Mouse (Mus musculus) forebrain, embryonic 13.5 days (tissue): ENCODE measurements around the gene Apex1. TPM values are rescaled to one million over a fixed set of nuclear protein-coding genes. Genes with fewer than 3 reads are reported as not detected.
A peak's percentile ranks its signal among the peaks of the same experiment; 100 is the strongest.
"Not testable (repeated sequence)": the region's sequence is repeated elsewhere in the genome, so short reads cannot be mapped to it uniquely, and the experiment has no call there.

Experiments used
- ATAC-seq: fragments of 200-750 bp; cut with Nextera tagmentation; 2 replicates; pipeline ENCODE4 v1.8.0; 2017
- H3K27ac ChIP-seq: fragments of 300-500 bp; sonication (generic); 2 replicates; pipeline ENCODE4 v1.5.1; 2015; ENCODE audit warnings: inconsistent platforms, mild to moderate bottlenecking, moderate library complexity
- H3K27me3 ChIP-seq: fragments of 300-500 bp; sonication (generic); 2 replicates; pipeline ENCODE4 v1.6.1; 2015; ENCODE audit warnings: mild to moderate bottlenecking, inconsistent platforms
- H3K36me3 ChIP-seq: fragments of 300-500 bp; sonication (generic); 2 replicates; pipeline ENCODE4 v1.6.1; 2015; ENCODE audit warnings: mild to moderate bottlenecking, inconsistent platforms; ENCODE audit not compliant: poor library complexity, severe bottlenecking
- H3K4me1 ChIP-seq: fragments of 300-500 bp; sonication (generic); 2 replicates; pipeline ENCODE4 v1.6.1; 2015; ENCODE audit warnings: inconsistent platforms
- H3K4me2 ChIP-seq: fragments of 300-500 bp; sonication (generic); 2 replicates; pipeline ENCODE4 v1.6.1; 2015; ENCODE audit warnings: inconsistent platforms, mild to moderate bottlenecking, moderate library complexity
- H3K4me3 ChIP-seq: fragments of 300-500 bp; sonication (generic); 2 replicates; pipeline ENCODE4 v1.5.1; 2015; ENCODE audit warnings: mild to moderate bottlenecking, inconsistent platforms
- H3K9ac ChIP-seq: fragments of 300-500 bp; sonication (generic); 2 replicates; pipeline ENCODE4 v1.6.1; 2015; ENCODE audit warnings: mild to moderate bottlenecking, inconsistent platforms
- H3K9me3 ChIP-seq: fragments of 300-500 bp; sonication (generic); replicated peaks from 2 replicates; pipeline ENCODE4 v1.6.1; 2016; ENCODE audit warnings: inconsistent platforms
- WGBS: fragments of 180-500 bp; shearing (Covaris S2); methylation state at CpG from one replicate; pipeline ENCODE4 v1.1.7; 2015; 5-methylcytosine and 5-hydroxymethylcytosine counted together
- polyA plus RNA-seq: library from polyadenylated mRNA; unstranded; fragments of >200 nt; fragmentation: Nextera tagmentation; extraction: Ambion mirVana; gene quantifications from 2 replicates; pipeline ENCODE4 v1.2.1, GENCODE M21; 2015

Gene Apex1
- polyA plus RNA-seq, 1 experiment from 2014 or later = 364 TPM

DNA sequence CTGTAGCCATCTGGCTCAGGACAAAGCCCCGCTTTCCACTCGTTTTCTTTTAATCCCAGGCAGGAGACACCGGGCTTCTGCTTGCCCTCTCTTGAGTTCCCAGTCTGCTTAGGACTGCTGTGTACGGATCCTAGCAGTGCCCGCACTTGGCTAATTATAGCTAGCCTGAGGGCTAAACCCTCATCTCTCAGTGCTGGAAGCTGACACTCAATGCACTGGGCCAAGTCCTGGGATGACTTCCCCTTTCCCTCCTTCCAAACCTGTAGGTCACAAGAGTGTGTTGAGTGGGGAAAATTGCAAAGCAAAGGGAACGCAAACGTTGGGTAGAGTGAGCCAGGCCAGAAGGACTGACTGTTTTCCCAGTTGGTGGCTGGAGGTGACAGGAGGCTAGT, 27.4 kb upstream of the Apex1 start, which contains the start of gene Klhl33:
Gene Klhl33, minus strand, starts transcription at position 134 of the 392 bp plus-strand sequence.
- Histone ChIP-seq H3K36me3 (no peaks in the 10 kb centered on the region), H3K27ac (no peak within 1 kb of the TSS), H3K4me1 (peaks cover 12% of the 10 kb centered on the region), H3K27me3 (peaks cover 16% of the 10 kb centered on the region), H3K9ac (peak within 1 kb of the TSS; percentile 66), H3K4me2 (peak within 1 kb of the TSS; percentile 83), H3K4me3 (peak within 1 kb of the TSS; percentile 50), H3K9me3 (no peaks in the 10 kb centered on the region)
- ATAC-seq = no peak
- WGBS = 37% methylated on average over 7 of the region's 7 CpGs

DNA sequence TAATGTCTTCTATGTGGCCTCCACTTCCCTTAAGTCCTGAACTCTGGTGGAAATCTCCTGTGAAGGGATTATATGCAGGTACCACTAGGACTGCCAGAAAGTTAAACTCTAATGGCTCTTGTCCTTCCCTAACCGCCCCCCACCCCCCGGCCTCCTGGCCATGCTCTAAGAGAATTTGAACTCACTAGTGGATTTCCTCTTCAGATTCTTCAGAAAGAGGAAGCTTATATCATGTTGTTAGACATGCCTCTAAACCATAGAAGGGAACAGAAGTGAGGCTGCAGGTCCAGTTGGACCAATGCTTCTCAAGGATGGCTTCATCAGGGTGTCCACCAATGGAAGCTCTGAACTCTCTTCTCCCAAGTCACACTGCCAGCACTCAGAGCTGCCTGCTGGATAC, 26.8 kb upstream of the Apex1 start:
- Histone ChIP-seq H3K4me1 (peaks cover 12% of the 10 kb centered on the region), H3K27me3 (peaks cover 16% of the 10 kb centered on the region)
- ATAC-seq, H3K4me2 ChIP-seq, H3K9me3 ChIP-seq, H3K4me3 ChIP-seq, H3K9ac ChIP-seq, H3K27ac ChIP-seq, H3K36me3 ChIP-seq: not testable (repeated sequence)
- WGBS = 94% methylated on average over 2 of the region's 2 CpGs

DNA sequence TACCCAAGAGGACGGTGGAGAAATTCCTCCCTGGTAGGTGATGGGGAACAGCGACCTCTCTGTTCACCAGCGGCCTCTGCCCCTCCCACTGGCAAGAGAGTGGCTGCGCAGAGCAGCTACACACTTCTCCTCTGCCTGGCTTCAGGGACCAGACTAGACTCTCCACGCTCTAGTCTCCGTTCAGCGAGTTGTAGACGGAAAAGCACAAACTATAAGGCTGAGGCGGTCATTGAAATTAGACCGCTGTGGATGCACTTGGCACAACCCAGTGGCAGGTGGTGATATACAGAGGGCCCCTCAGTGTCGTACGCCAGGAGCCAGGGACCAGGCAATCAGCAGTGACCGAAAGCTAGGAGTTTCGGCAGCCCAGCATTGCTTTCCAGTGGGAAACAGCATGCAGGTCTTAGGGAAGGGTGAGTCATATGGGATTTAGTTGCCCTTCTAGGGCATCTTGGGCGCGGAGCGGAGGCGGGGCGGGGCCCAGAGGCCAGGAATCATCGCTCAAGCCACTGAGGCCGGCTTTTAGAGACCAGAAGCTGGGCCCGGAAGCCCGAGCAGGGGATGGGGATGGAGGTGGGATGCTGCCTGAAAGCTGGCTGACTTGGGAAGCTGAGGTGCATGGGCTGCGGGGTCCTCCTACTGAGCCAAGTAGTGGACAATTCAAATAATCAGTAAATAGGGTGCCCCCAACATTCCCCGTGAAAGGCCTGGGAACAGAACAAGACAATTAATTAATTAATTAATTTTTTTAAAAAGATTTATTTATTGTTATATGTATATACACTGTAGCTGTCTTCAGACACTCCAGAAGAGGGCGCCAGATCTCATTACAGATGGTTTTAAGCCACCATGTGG, 20.6 kb upstream of the Apex1 start:
- Histone ChIP-seq H3K9me3 (no peaks in the 10 kb centered on the region), H3K27ac (peak overlapping the region; percentile 32; the same call in 1 of the 2 replicates), H3K27me3 (no peaks in the 10 kb centered on the region), H3K36me3 (no peaks in the 10 kb centered on the region), H3K4me3 (peak overlapping the region; percentile 38), H3K4me1 (peaks cover 9% of the 10 kb centered on the region), H3K9ac (peak overlapping the region; percentile 61), H3K4me2 (peak overlapping the region; percentile 67)
- peak; percentile 86 for ATAC-seq
- 2% methylated on average over 26 of the region's 26 CpGs for WGBS

DNA sequence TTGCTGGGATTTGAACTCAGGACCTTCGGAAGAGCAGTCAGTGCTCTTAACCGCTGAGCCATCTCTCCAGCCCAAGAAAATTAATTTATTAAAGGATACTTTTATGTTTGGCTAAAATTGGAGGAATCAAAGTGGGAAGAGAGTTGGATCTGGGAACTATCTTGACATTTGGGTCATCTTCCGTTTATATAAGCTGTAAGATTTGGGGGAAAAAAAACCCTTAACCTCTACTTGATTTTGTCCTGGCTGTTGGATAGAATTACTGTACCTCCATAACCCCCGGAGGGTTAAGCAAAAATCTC, 20.0 kb upstream of the Apex1 start:
- 80% methylated on average over 4 of the region's 4 CpGs for WGBS
- H3K27ac ChIP-seq = no peak overlapping the region
- no peak for ATAC-seq

DNA sequence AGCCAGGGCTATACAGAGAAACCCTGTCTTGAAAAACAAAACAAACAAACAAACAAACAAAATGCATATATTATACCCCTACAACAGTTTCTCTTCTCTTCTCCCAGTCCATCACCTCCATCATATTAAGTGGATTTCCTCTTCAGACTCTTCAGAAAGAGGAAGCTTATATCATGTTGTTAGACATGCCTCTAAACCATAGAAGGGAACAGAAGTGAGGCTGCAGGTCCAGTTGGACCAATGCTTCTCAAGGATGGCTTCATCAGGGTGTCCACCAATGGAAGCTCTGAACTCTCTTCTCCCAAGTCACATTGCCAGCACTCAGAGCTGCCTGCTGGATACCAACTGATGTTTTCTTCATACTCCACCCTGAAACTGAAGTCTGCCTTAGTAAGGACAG, 19.4 kb upstream of the Apex1 start:
- not testable (repeated sequence) for H3K4me2 ChIP-seq, H3K4me3 ChIP-seq, H3K9ac ChIP-seq, H3K9me3 ChIP-seq, H3K27me3 ChIP-seq, H3K36me3 ChIP-seq, H3K27ac ChIP-seq, H3K4me1 ChIP-seq, ATAC-seq

More for the DNA sequence above, 20.0 kb upstream of the Apex1 start:
- no peak overlapping the region for H3K9ac ChIP-seq
- no peak overlapping the region for H3K4me2 ChIP-seq
- no peaks in the 10 kb centered on the region for H3K36me3 ChIP-seq
- peaks cover 9% of the 10 kb centered on the region for H3K4me1 ChIP-seq
- H3K27me3 ChIP-seq = no peaks in the 10 kb centered on the region
- no peak overlapping the region for H3K4me3 ChIP-seq
- no peaks in the 10 kb centered on the region for H3K9me3 ChIP-seq

DNA sequence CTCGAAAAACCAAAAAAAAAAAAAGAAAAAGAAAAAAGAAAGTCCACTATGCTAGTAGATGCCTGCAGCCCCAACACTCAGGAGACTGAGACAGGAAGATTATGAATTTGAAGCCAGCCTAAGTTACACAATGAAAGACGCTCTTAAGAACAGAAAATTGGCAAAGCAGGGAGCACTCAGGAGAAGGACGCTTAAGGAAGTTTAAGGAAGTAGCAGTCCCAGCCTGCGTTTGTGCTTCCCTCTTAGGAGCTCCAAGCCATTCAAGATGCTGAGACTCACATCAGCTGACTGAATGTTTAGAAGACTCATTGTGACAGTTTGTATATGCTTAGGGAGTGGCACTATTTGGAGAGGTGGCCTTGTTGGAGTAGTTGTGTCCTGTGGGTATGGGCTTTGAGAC, 16.6 kb upstream of the Apex1 start:
- no peak overlapping the region for H3K27ac ChIP-seq
- H3K9ac ChIP-seq = no peak overlapping the region
- H3K4me3 ChIP-seq = no peak overlapping the region
- H3K4me1 ChIP-seq = peaks cover 9% of the 10 kb centered on the region
- no peak overlapping the region for H3K4me2 ChIP-seq
- no peaks in the 10 kb centered on the region for H3K27me3 ChIP-seq
- no peaks in the 10 kb centered on the region for H3K9me3 ChIP-seq
- ATAC-seq = no peak
- 82% methylated on average over 4 of the region's 4 CpGs for WGBS
- peaks cover 26% of the 10 kb centered on the region for H3K36me3 ChIP-seq

DNA sequence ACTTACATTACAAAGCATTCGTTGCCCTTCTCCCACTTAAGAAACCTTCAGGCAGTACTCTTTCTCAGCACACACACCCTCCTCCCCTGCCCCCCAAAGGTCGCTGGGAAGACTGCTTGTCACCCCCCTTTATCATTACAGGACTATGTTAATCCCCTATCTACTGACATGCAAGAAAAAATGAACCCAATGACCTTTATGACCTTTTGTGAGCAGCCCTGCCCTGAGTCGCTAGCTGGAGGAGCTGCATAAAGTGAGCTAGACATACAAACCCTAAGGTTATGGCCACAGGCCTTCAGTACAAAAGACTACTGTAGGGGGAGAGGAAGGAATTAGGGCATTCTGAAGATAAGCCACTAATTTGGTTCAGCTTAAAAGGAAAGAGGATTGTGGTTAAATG, 13.4 kb upstream of the Apex1 start:
- H3K9ac ChIP-seq = no peak overlapping the region
- H3K4me3 ChIP-seq = no peak overlapping the region
- no peak overlapping the region for H3K4me2 ChIP-seq
- no peak overlapping the region for H3K27ac ChIP-seq
- H3K27me3 ChIP-seq = no peaks in the 10 kb centered on the region
- no peak for ATAC-seq
- no peaks in the 10 kb centered on the region for H3K9me3 ChIP-seq
- WGBS = 44% methylated on average over 3 of the region's 3 CpGs
- H3K4me1 ChIP-seq = no peaks in the 10 kb centered on the region
- peaks cover 55% of the 10 kb centered on the region for H3K36me3 ChIP-seq

DNA sequence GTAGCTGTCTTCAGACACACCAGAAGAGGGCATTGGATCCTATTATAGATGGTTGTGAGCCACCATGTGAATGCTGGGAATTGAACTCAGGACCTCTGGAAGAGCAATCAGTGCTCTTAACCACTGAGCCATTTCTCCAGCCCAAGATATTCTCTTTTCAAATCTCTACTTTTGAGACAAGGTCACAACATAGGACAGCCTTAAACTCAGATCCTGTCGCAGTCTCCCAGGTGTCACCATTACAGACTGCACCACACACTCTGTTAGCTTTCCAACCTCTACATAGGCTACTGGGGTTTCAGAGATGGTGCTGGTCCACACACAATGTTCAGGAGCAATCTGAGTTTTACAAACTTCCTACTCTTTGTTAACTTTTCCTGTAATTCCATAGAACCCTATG, 1.3 kb upstream of the Apex1 start:
- H3K9me3 ChIP-seq, ATAC-seq, H3K27ac ChIP-seq, H3K27me3 ChIP-seq: not testable (repeated sequence)
- Histone ChIP-seq H3K9ac (peak overlapping the region; percentile 92), H3K36me3 (peaks cover 40% of the 10 kb centered on the region), H3K4me3 (peak overlapping the region; percentile 88), H3K4me1 (peaks cover 31% of the 10 kb centered on the region), H3K4me2 (peak overlapping the region; percentile 83)
- WGBS = 82% methylated on average over 1 of the region's 1 CpGs

DNA sequence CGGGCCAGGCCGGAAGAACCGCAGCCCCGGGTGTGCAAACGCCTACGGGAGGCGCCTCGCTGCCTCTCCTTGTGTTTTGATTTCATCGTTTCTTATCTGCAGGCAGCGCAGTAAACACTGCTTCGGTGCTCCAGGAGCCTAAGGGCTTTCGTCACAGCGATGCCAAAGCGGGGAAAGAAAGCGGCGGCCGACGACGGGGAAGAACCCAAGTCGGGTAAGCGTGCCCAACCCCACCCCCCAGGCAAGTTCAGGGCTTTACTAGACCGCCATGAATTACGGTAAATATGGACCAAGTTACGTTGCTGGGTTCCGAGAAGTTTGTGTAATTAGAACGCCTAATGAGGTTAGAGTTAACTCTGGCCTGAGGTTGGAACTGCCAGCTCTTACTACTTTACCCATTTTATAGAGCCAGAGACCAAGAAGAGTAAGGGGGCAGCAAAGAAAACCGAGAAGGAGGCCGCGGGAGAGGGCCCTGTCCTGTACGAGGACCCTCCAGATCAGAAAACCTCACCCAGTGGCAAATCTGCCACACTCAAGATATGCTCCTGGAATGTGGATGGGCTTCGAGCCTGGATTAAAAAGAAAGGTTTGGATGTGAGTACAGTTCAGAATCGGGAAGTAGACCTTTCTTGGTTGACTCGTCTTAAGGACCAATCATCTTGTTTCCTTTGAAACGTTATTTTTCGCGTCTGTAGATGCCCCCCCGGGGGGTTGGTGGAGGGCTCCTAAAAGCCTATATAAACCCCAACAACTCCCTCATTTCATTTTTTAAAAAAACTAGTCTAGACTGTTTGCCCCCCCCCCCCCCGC, 548 bp downstream of the Apex1 start:
- H3K27me3 ChIP-seq = no peaks in the 10 kb centered on the region
- 2% methylated on average over 38 of the region's 38 CpGs for WGBS
- peaks cover 44% of the 10 kb centered on the region for H3K4me1 ChIP-seq
- H3K36me3 ChIP-seq = peaks cover 37% of the 10 kb centered on the region
- ATAC-seq = peak; percentile 52; the same call in 1 of the 2 replicates
- peak overlapping the region; percentile 92 for H3K9ac ChIP-seq
- peak overlapping the region; percentile 83 for H3K4me2 ChIP-seq
- no peaks in the 10 kb centered on the region for H3K9me3 ChIP-seq
- H3K27ac ChIP-seq = peak overlapping the region; percentile 89
- peak overlapping the region; percentile 88 for H3K4me3 ChIP-seq

DNA sequence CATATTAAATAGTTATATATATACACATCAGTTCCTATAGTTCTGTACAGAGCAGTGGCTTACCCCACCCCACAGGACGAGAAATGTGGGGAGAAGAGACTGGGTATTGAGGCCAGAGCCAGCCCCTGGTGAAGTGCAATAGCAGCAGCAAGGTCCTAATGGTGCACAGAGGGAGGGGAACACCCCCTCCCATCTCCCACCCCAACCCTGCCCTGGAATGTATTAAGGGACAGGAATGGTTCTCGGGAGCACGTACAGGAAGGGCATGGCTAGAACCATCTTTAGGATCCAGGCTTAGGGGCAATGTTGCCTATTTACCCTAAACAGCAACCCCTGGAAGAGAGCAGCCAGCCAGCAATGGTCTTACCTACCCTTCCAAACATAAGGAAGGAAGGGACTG, 2.6 kb downstream of the Apex1 start:
- WGBS = 80% methylated on average over 3 of the region's 3 CpGs

DNA sequence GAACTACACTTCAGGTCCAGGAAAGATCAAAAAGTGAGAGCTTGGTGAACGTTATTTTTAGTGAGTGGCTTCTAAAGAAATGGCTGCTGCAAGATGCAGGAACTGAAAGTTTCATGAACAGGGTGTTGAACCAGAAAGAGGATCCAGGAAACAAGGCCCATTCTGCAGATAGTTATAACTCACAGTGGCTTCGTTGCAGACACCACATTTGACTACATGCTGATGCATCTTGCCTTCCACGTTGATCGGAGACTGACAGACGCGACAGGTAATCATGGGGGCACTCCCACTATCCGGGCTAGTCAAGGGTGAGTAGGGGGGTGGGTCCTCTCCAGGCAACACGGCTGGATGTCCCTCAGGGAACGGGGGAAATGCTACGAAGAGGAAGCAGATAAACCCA, 5.2 kb downstream of the Apex1 start:
- Histone ChIP-seq H3K27me3 (no peaks in the 10 kb centered on the region), H3K9ac (peak overlapping the region; percentile 99), H3K4me3 (peak overlapping the region; percentile 97), H3K4me2 (peak overlapping the region; percentile 77), H3K36me3 (peaks cover 37% of the 10 kb centered on the region), H3K4me1 (peaks cover 43% of the 10 kb centered on the region), H3K27ac (peak overlapping the region; percentile 83), H3K9me3 (no peaks in the 10 kb centered on the region)
- no peak for ATAC-seq
- 15% methylated on average over 10 of the region's 10 CpGs for WGBS

More for the DNA sequence above, 2.6 kb downstream of the Apex1 start:
- Histone ChIP-seq H3K27me3 (no peaks in the 10 kb centered on the region), H3K27ac (no peak overlapping the region), H3K9me3 (no peaks in the 10 kb centered on the region), H3K9ac (no peak overlapping the region), H3K4me3 (no peak overlapping the region), H3K4me2 (no peak overlapping the region), H3K36me3 (peaks cover 37% of the 10 kb centered on the region), H3K4me1 (peaks cover 51% of the 10 kb centered on the region)
- no peak for ATAC-seq

DNA sequence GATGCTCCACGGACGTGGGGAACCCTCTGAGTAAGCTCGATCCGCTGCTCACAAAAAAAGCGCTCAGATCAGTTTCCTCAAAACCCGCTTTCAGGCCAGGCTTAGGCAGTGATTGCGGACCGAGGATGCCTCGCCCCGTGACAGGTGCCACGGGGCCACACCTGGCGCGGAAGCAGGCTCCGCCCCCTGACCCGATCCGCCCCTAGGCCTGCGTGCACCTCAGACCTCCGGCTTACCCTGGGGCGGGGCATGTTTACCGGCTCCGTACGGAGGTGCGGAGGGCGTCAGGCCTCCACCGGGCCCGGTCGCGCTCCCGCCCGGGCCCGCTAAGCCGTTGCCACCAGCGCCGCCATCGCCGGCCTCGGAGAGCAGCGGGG, 5.6 kb downstream of the Apex1 start:
- Histone ChIP-seq H3K27me3 (no peaks in the 10 kb centered on the region), H3K4me1 (peaks cover 43% of the 10 kb centered on the region), H3K4me3 (peak overlapping the region; percentile 97), H3K9me3 (no peaks in the 10 kb centered on the region), H3K36me3 (peaks cover 37% of the 10 kb centered on the region), H3K4me2 (peak overlapping the region; percentile 77), H3K9ac (peak overlapping the region; percentile 99), H3K27ac (peak overlapping the region; percentile 83)
- under 1% methylated on average over 32 of the region's 38 CpGs for WGBS
- ATAC-seq = peak; percentile 46
